Mouse (Mus musculus) cerebellum, adult 9-11 months (tissue): ENCODE results near the gene Nav2.

ENCODE experiments used
- DNase-seq: peaks from one replicate; pipeline ENCODE4 v3.0.0; 2022

Gene Nav2

GRCm38 (mm10) chr7:49638941-49639776 is 730.6 kb downstream of the Nav2 start:
- DNase-seq, result no peak

GRCm38 (mm10) chr7:49639864-49640708 is 731.6 kb downstream of the Nav2 start:
- DNase-seq, result no peak

GRCm38 (mm10) chr7:49640709-49641305 is 732.3 kb downstream of the Nav2 start:
- DNase-seq, result no peak
